Mouse (Mus musculus) erythroblast, embryonic 14.5 days (primary cell): ENCODE measurements around the gene Myrf. TPM values are rescaled to one million over a fixed set of nuclear protein-coding genes. Genes with fewer than 3 reads are reported as not detected.

Experiments
- H3K27me3 ChIP-seq: 2 replicates; pipeline ENCODE4 v1.6.1; 2012; ENCODE audit warnings: inconsistent platforms; ENCODE audit not compliant: control insufficient read depth
- H3K36me3 ChIP-seq: 2 replicates; pipeline ENCODE4 v1.6.1; 2012; ENCODE audit warnings: mild to moderate bottlenecking, inconsistent platforms; ENCODE audit not compliant: control insufficient read depth
- H3K4me1 ChIP-seq: 2 replicates; pipeline ENCODE4 v1.6.1; 2012; ENCODE audit warnings: inconsistent platforms; ENCODE audit not compliant: control insufficient read depth
- H3K4me3 ChIP-seq: replicated peaks from 2 replicates; pipeline ENCODE3; 2012; ENCODE audit warnings: moderate library complexity, mild to moderate bottlenecking, inconsistent platforms
- H3K9me3 ChIP-seq: 2 replicates; pipeline ENCODE4 v1.6.1; 2012; ENCODE audit warnings: low read length, inconsistent platforms, mixed read lengths; ENCODE audit not compliant: control insufficient read depth
- GATA1 ChIP-seq: IDR thresholded peaks from 2 replicates; pipeline ENCODE4 v1.6.1; 2012; ENCODE audit warnings: low read length, inconsistent platforms, mixed read lengths
- TAL1 ChIP-seq: IDR thresholded peaks from 3 replicates; pipeline ENCODE4 v1.6.1; 2012; ENCODE audit warnings: low read length, inconsistent platforms, mixed read lengths
- polyA plus RNA-seq: library from polyadenylated mRNA; stranded (reverse); fragments of >175 nt; gene quantifications from 2 replicates; pipeline ENCODE4 v1.2.3, GENCODE M21; 2012

The Myrf gene
- 0.02 TPM in 1 of 2 replicates, not detected in the other for polyA plus RNA-seq

GRCm38 (mm10) chr19:10240654-10241305 is at the start of gene Myrf:
Gene Myrf, minus strand, starts transcription at chr19:10240748.
- Histone ChIP-seq H3K27me3 (peaks cover 28% of the 10 kb centered on the region), H3K4me3 (peak within 1 kb of the TSS; percentile 54)
- no peak for TF ChIP-seq GATA1

GRCm38 (mm10) chr19:10289609-10290150 is 49.1 kb upstream of the Myrf start:
- H3K36me3 ChIP-seq = no peaks in the 10 kb centered on the region
- no peak for TF ChIP-seq GATA1
- no peak for TF ChIP-seq TAL1
- H3K27me3 ChIP-seq = peaks cover 5% of the 10 kb centered on the region; the same call in 1 of the 2 replicates
- H3K4me3 ChIP-seq = no peak overlapping the region
- H3K9me3 ChIP-seq = no peaks in the 10 kb centered on the region
- H3K4me1 ChIP-seq = no peaks in the 10 kb centered on the region; the same call in 1 of the 2 replicates

More at GRCm38 (mm10) chr19:10240654-10241305, at the start of gene Myrf:
- H3K36me3 ChIP-seq = no peaks in the 10 kb centered on the region
- H3K4me1 ChIP-seq = peaks cover 18% of the 10 kb centered on the region
- no peaks in the 10 kb centered on the region for H3K9me3 ChIP-seq

GRCm38 (mm10) chr19:10288125-10289040 is 47.8 kb upstream of the Myrf start:
- H3K9me3 ChIP-seq = no peaks in the 10 kb centered on the region
- H3K27me3 ChIP-seq = no peaks in the 10 kb centered on the region

GRCm38 (mm10) chr19:10286458-10286872 is 45.9 kb upstream of the Myrf start:
- H3K9me3 ChIP-seq = no peaks in the 10 kb centered on the region
- H3K36me3 ChIP-seq = no peaks in the 10 kb centered on the region
- H3K27me3 ChIP-seq = no peaks in the 10 kb centered on the region
- H3K4me3 ChIP-seq = no peak overlapping the region
- TF ChIP-seq TAL1 (no peak), GATA1 (no peak)
- no peaks in the 10 kb centered on the region; the same call in 1 of the 2 replicates for H3K4me1 ChIP-seq

More at GRCm38 (mm10) chr19:10288125-10289040, 47.8 kb upstream of the Myrf start:
- no peaks in the 10 kb centered on the region; the same call in 1 of the 2 replicates for H3K4me1 ChIP-seq
- no peaks in the 10 kb centered on the region for H3K36me3 ChIP-seq
- H3K4me3 ChIP-seq = no peak overlapping the region
- TF ChIP-seq TAL1 = no peak
- TF ChIP-seq GATA1 = no peak

DNA sequence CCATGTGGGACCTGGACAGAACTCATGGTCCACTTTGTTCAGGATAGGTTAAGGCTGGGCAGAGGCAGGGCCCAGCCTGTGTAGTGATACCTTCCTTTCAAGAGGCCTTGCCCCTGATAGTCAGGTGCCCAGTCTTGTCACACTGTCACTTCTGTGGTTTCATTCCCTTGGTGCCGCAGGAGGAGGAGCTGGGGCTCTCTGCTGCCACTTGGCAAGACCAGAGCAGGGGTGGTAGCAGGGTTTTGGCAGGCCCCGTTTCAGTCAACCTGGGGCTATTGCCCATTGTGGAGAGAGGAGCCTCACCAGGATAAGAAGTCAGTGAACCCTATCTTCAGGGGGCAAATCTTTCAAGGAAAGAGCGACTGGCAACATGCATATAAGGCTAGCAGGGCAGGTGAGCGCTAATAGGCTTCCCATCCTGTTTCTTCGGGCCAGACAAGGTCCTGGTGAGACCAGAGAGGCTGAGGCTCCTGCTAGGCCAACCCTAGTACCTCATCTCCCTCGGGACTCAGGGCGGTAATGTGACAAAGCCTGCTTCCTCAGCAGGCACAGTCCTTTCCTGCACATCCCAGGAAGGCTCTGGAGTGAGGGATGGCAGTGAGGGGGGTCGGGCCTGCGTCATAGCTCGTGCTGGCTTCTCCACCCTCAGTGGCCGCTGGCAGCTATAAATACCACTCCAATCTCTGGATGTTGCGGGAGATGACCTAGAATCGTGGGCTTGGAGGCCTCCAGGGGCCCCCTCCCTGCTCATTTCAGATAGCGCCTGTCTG is 40.4 kb upstream of the Myrf start:
- Histone ChIP-seq H3K4me3 (no peak overlapping the region), H3K27me3 (no peaks in the 10 kb centered on the region), H3K4me1 (peaks cover 4% of the 10 kb centered on the region), H3K9me3 (no peaks in the 10 kb centered on the region), H3K36me3 (no peaks in the 10 kb centered on the region)
- TF ChIP-seq TAL1 = no peak
- TF ChIP-seq GATA1 = no peak

- no peaks in the 10 kb centered on the region for H3K27me3 ChIP-seq
- no peak overlapping the region for H3K4me3 ChIP-seq
- H3K4me1 ChIP-seq = peaks cover 4% of the 10 kb centered on the region
- H3K36me3 ChIP-seq = no peaks in the 10 kb centered on the region
- H3K9me3 ChIP-seq = no peaks in the 10 kb centered on the region
- TF ChIP-seq GATA1 = no peak
- no peak for TF ChIP-seq TAL1
Measured at GRCm38 (mm10) chr19:10279668-10280067, 39.1 kb upstream of the Myrf start.

DNA sequence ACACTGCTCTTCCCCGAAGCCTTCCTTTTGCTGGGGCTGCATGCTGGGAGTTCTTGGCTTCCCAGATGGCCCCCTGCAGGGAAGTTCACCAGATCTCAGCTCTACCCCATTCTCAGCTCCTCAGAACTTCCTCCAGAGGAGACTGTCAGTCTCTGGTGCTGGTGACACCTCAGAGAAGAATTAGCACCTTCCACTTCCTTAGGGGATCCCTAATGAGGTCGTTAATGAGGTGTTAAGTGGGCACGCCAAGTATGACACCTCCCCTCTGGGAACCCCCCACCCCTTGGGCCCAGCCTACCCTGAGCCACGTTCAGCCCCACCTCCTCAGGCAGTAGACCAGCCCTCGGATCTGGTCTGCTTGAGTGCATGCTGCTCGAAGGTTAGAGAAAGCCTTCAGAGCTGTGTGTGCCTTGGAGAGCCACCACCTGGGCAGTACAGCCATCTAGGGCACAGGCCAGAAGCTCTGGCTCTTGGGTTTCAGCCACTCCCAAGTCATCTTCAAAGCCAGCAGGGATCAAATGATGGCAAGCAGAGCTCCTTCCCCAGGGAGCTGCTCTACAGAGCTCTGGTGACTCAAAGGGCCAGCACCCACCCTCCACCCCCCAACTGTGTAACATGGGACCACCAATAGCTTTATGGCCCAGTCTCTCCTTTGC is 38.2 kb upstream of the Myrf start:
- Histone ChIP-seq H3K36me3 (no peaks in the 10 kb centered on the region), H3K4me3 (no peak overlapping the region), H3K27me3 (no peaks in the 10 kb centered on the region), H3K4me1 (peaks cover 4% of the 10 kb centered on the region), H3K9me3 (no peaks in the 10 kb centered on the region)
- TF ChIP-seq TAL1 = no peak
- no peak for TF ChIP-seq GATA1

DNA sequence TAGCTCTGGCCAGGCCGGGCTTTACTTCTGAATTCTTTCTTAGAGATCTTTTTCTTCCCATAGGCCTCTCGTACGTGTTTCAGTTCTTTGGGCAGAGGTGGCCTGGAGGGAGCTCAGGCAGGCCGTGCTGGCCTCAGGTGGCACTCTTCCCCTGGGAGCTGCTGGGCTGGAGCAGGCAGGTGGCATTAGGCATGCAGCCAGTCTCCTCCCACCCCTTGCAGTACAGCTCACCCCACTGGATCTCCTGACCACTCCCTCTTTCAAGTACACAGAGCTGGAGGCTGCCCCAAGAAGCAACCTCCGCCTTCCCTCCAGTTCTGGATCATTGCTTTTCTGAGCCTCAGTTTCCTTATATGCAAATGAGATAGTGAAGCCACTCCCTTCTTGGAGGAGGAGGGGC is 37.2 kb upstream of the Myrf start:
- H3K9me3 ChIP-seq = no peaks in the 10 kb centered on the region
- peaks cover 4% of the 10 kb centered on the region for H3K4me1 ChIP-seq
- H3K4me3 ChIP-seq = no peak overlapping the region
- TF ChIP-seq GATA1 (no peak), TAL1 (no peak)
- H3K27me3 ChIP-seq = no peaks in the 10 kb centered on the region
- no peaks in the 10 kb centered on the region for H3K36me3 ChIP-seq
